Mouse (Mus musculus) liver, embryonic 11.5 days (tissue): ENCODE data around the gene Sycp1. TPM values are rescaled to one million over a fixed set of nuclear protein-coding genes. Genes with fewer than 3 reads are reported as not detected.

Source experiments
- ATAC-seq: fragments of 200-750 bp; cut with Nextera tagmentation; replicated peaks from 2 replicates; pipeline ENCODE4 v1.8.0; 2017; ENCODE audit warnings: moderate number of reproducible peaks, mild to moderate bottlenecking, moderate TSS enrichment, moderate library complexity; ENCODE audit not compliant: low FRiP score
- DNase-seq: peaks from one replicate; pipeline ENCODE4 v3.0.0-alpha.2; 2017; ENCODE audit warnings: low spot score
- H3K27ac ChIP-seq: fragments of 300-500 bp; sonication (generic); 2 replicates; pipeline ENCODE4 v1.5.1; 2014; ENCODE audit warnings: mild to moderate bottlenecking, low read depth, low read length, control low read depth
- H3K27me3 ChIP-seq: fragments of 300-500 bp; sonication (generic); replicated peaks from 2 replicates; pipeline ENCODE4 v1.6.1; 2014; ENCODE audit warnings: low read length, mixed read lengths; ENCODE audit not compliant: control insufficient read depth, insufficient read depth
- H3K36me3 ChIP-seq: fragments of 300-500 bp; sonication (generic); 2 replicates; pipeline ENCODE4 v1.6.1; 2014; ENCODE audit warnings: mild to moderate bottlenecking, low read length, moderate library complexity, mixed read lengths; ENCODE audit not compliant: control insufficient read depth, insufficient read depth
- H3K4me1 ChIP-seq: fragments of 300-500 bp; sonication (generic); replicated peaks from 2 replicates; pipeline ENCODE4 v1.6.1; 2014; ENCODE audit warnings: low read length, mixed read lengths; ENCODE audit not compliant: control insufficient read depth, insufficient read depth
- H3K4me2 ChIP-seq: fragments of 300-500 bp; sonication (generic); 2 replicates; pipeline ENCODE4 v1.6.1; 2014; ENCODE audit warnings: mild to moderate bottlenecking, control low read depth, moderate library complexity
- H3K4me3 ChIP-seq: fragments of 300-500 bp; sonication (generic); 2 replicates; pipeline ENCODE4 v1.5.1; 2014; ENCODE audit warnings: low read depth, low read length, control low read depth
- H3K9ac ChIP-seq: fragments of 300-500 bp; sonication (generic); 2 replicates; pipeline ENCODE4 v1.6.1; 2014; ENCODE audit warnings: low read depth, low read length, control low read depth
- H3K9me3 ChIP-seq: fragments of 300-500 bp; sonication (generic); 2 replicates; pipeline ENCODE4 v1.6.1; 2016; ENCODE audit warnings: low read length, inconsistent platforms, mixed read lengths; ENCODE audit not compliant: control insufficient read depth
- whole genome bisulfite sequencing: fragments of 180-500 bp; shearing (Covaris S2); extraction: QIAGEN DNeasy Blood & Tissue Kit; methylation state at CpG from one replicate; pipeline ENCODE4 v1.1.7; 2014; 5-methylcytosine and 5-hydroxymethylcytosine counted together
- polyA plus RNA-seq: library from polyadenylated mRNA; unstranded; fragments of >200 nt; fragmentation: Nextera tagmentation; extraction: Ambion mirVana; gene quantifications from 2 replicates; pipeline ENCODE4 v1.2.1, GENCODE M21; 2014

The Sycp1 gene
- polyA plus RNA-seq, 1 experiment from 2014 or later = 0.12 TPM

DNA sequence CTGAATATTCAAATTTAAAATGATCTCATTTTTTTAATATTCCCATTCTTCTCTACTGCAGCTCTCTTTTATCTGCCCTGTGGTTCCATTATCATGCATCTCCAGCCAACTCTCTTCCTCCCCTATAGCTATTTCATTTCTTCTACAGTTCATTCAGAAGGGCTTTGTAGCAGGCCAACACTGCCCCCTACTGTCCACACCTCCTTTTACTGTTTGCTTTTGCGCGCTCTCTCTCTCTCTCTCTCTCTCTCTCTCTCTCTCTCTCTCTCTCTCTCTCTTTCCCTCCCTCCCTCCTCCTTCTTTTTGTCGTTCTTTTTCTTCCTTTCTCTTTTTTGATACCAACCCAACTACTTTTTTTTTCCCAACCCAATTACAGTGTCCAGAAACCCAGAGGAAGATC is 132.0 kb downstream of the Sycp1 start:
- H3K36me3 ChIP-seq = no peaks in the 10 kb centered on the region
- no peak overlapping the region for H3K4me2 ChIP-seq
- ATAC-seq = no peak
- no peaks in the 10 kb centered on the region for H3K27me3 ChIP-seq
- H3K4me1 ChIP-seq = no peaks in the 10 kb centered on the region
- DNase-seq = no peak
- WGBS = 12% methylated on average over 3 of the region's 3 CpGs
- no peak overlapping the region for H3K4me3 ChIP-seq
- no peaks in the 10 kb centered on the region for H3K9me3 ChIP-seq
- no peak overlapping the region for H3K9ac ChIP-seq
- no peak overlapping the region for H3K27ac ChIP-seq

DNA sequence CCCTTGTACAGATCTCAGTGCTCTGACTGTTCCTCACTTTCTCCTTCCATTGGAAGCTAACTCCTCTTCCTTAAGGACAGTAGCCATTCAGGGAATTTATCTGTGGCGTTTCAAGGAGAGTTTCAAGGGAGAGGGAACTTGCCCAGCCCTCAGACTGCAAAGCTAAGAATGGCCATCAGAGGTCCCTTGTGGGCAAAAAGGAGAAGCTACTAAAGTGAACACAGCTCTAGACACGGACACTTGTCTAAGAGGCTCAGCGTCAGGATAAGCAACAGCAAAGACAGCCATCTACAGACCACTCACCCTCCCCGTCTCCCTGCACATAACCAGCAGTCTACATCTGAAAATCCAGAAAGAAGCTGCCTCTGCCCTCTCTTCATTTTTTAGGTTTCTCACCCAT is 148.5 kb downstream of the Sycp1 start:
- DNase-seq (no peak), ATAC-seq (no peak)
- Histone ChIP-seq H3K27ac (no peak overlapping the region), H3K4me3 (no peak overlapping the region), H3K4me1 (no peaks in the 10 kb centered on the region), H3K9me3 (no peaks in the 10 kb centered on the region), H3K36me3 (no peaks in the 10 kb centered on the region), H3K4me2 (no peak overlapping the region), H3K9ac (no peak overlapping the region), H3K27me3 (no peaks in the 10 kb centered on the region)
- 30% methylated on average over 4 of the region's 4 CpGs for WGBS

DNA sequence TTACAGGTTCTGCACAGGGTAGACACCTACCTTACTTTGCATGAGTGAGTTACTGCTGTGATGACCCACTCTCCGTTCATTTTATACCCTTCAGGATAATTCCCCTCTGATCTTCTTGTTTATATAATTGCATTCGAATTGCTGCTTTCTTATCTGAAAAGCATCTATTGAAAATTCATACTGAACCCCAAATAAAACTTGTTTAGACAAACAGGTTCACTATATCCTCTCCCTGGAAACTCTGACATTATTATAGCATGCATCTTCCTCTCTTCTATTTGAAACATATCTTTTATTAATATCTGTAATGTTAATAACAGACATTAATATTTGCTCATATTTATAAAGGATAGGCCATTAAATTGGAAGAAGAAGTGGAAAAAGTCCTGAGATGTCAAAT is 153.3 kb downstream of the Sycp1 start, which contains the start of gene Tshb:
Gene Tshb (minus strand): TSS at position 101 of the 400 bp plus-strand sequence.
- 74% methylated on average over 2 of the region's 2 CpGs for WGBS
- H3K9me3 ChIP-seq = no peaks in the 10 kb centered on the region
- H3K9ac ChIP-seq = no peak within 1 kb of the TSS
- no peaks in the 10 kb centered on the region for H3K4me1 ChIP-seq
- no peak for ATAC-seq
- no peak for DNase-seq
- H3K36me3 ChIP-seq = no peaks in the 10 kb centered on the region
- H3K4me3 ChIP-seq = no peak within 1 kb of the TSS
- H3K27ac ChIP-seq = no peak within 1 kb of the TSS
- no peaks in the 10 kb centered on the region for H3K27me3 ChIP-seq
- H3K4me2 ChIP-seq = no peak within 1 kb of the TSS

DNA sequence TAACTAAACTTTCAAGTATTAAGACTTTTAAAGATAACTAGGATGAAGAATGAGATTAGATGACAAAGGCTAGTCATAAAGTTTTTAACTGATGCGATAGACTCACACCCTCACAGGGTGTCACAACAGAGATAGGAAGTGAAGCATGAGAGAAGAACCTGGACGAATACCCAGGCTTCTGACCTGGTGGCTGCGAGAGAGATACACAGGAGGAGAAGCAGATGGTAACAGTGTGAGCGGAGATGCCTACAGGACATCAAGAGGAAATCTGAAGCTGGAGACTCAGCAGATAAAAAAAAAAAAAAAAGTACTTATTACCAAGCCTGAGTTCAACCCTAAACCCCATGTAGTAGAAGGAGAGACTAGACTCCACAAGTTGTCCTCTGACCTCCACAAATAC is 162.9 kb downstream of the Sycp1 start:
- ATAC-seq (no peak), DNase-seq (no peak)
- no peak overlapping the region for H3K4me3 ChIP-seq
- no peaks in the 10 kb centered on the region for H3K27me3 ChIP-seq
- no peaks in the 10 kb centered on the region for H3K9me3 ChIP-seq
- WGBS = 74% methylated on average over 4 of the region's 4 CpGs
- no peaks in the 10 kb centered on the region for H3K4me1 ChIP-seq
- no peak overlapping the region for H3K9ac ChIP-seq
- no peak overlapping the region for H3K27ac ChIP-seq
- H3K36me3 ChIP-seq = no peaks in the 10 kb centered on the region
- H3K4me2 ChIP-seq = no peak overlapping the region

Other genes starting within 250 kb of the Sycp1 start
- 4.2 and 5.3 TPM in 2 replicates for gene Tspan2, start 201.6 kb downstream of the Sycp1 start, polyA plus RNA-seq
- 0.11 TPM in 1 of 2 replicates, not detected in the other for gene Tshb, start 153.4 kb downstream of the Sycp1 start, polyA plus RNA-seq
- gene Nr1h5, start 28.0 kb upstream of the Sycp1 start, polyA plus RNA-seq = 18.3 and 21.9 TPM in 2 replicates
- gene Sike1, start 59.6 kb upstream of the Sycp1 start, polyA plus RNA-seq = 40.5 and 42.9 TPM in 2 replicates
- 254 and 288 TPM in 2 replicates for gene Csde1, start 84.3 kb upstream of the Sycp1 start, polyA plus RNA-seq
- gene Nras, start 122.2 kb upstream of the Sycp1 start, polyA plus RNA-seq = 102 and 112 TPM in 2 replicates
- gene Ampd1, start 137.9 kb upstream of the Sycp1 start, polyA plus RNA-seq = 0.40 and 0.53 TPM in 2 replicates
- 8.2 and 8.8 TPM in 2 replicates for gene Dennd2c, start 166.5 kb upstream of the Sycp1 start, polyA plus RNA-seq
- gene Bcas2, start 235.6 kb upstream of the Sycp1 start, polyA plus RNA-seq = 272 and 278 TPM in 2 replicates